Mouse (Mus musculus): ENCODE measurements around the gene Fam71f1. TPM values are rescaled to one million over a fixed set of nuclear protein-coding genes. Genes with fewer than 3 reads are reported as not detected.

The Fam71f1 gene
- total and polyA plus RNA-seq, 3 experiments: 0.16 TPM; not detected in 2

GRCm38 (mm10) chr6:29280671-29281070, 38.3 kb upstream of the Fam71f1 start:
- ATAC-seq (ENCODE audit: extremely low read depth, insufficient number of reproducible peaks, low FRiP score, poor library complexity, severe bottlenecking): no peak
- DNase-seq (ENCODE audit: low spot score): no peak
- Histone ChIP-seq H3K27me3 (ENCODE audit: insufficient read depth, low read length) (peaks cover 8% of the 10 kb centered on the region), H3K4me3 (ENCODE audit: low read depth, low read length) (no peak overlapping the region), H3K36me3 (replicated peaks) (peaks cover 22% of the 10 kb centered on the region), H3K9me3 (replicated peaks) (no peaks in the 10 kb centered on the region), H3K4me1 (ENCODE audit: insufficient read depth, low read depth, low read length) (peaks cover 4% of the 10 kb centered on the region)
- TF ChIP-seq GATA2 (IDR thresholded peaks at IDR 0.05; ENCODE audit: borderline replicate concordance, low read depth, low read length) (no peak), POLR2AphosphoS5 (IDR thresholded peaks at IDR 0.05; ENCODE audit: insufficient replicate concordance, low read depth, low read length) (no peak), GATA1 (IDR thresholded peaks at IDR 0.05; ENCODE audit: borderline replicate concordance, low read length) (no peak), TAL1 (conservative IDR thresholded peaks at IDR 0.05; ENCODE audit: low read depth, low read length) (no peak), CTCF (IDR thresholded peaks at IDR 0.05; ENCODE audit: low read depth, low read length) (no peak)

- DNase-seq (ENCODE audit: low spot score) (no peak), ATAC-seq (ENCODE audit: extremely low read depth, insufficient number of reproducible peaks, low FRiP score, poor library complexity, severe bottlenecking) (no peak)
- Histone ChIP-seq H3K4me3 (ENCODE audit: low read depth, low read length) (no peak overlapping the region), H3K36me3 (replicated peaks) (no peaks in the 10 kb centered on the region), H3K27me3 (ENCODE audit: insufficient read depth, low read length) (peaks cover 18% of the 10 kb centered on the region), H3K4me1 (ENCODE audit: insufficient read depth, low read depth, low read length) (no peaks in the 10 kb centered on the region), H3K9me3 (replicated peaks) (no peaks in the 10 kb centered on the region)
- TF ChIP-seq GATA1 (IDR thresholded peaks at IDR 0.05; ENCODE audit: borderline replicate concordance, low read length): no peak
- no peak for TF ChIP-seq TAL1 (conservative IDR thresholded peaks at IDR 0.05; ENCODE audit: low read depth, low read length)
- no peak for TF ChIP-seq CTCF (IDR thresholded peaks at IDR 0.05; ENCODE audit: low read depth, low read length)
- TF ChIP-seq GATA2 (IDR thresholded peaks at IDR 0.05; ENCODE audit: borderline replicate concordance, low read depth, low read length): no peak
- TF ChIP-seq POLR2AphosphoS5 (IDR thresholded peaks at IDR 0.05; ENCODE audit: insufficient replicate concordance, low read depth, low read length): no peak
Observed at GRCm38 (mm10) chr6:29286870-29287269, 32.1 kb upstream of the Fam71f1 start.

- DNase-seq (ENCODE audit: low spot score): no peak
- Histone ChIP-seq H3K27me3 (ENCODE audit: insufficient read depth, low read length) (peaks cover 18% of the 10 kb centered on the region), H3K4me3 (ENCODE audit: low read depth, low read length) (no peak overlapping the region), H3K9me3 (replicated peaks) (no peaks in the 10 kb centered on the region), H3K36me3 (replicated peaks) (no peaks in the 10 kb centered on the region), H3K4me1 (ENCODE audit: insufficient read depth, low read depth, low read length) (no peaks in the 10 kb centered on the region)
- TF ChIP-seq GATA2 (IDR thresholded peaks at IDR 0.05; ENCODE audit: borderline replicate concordance, low read depth, low read length) (no peak), POLR2AphosphoS5 (IDR thresholded peaks at IDR 0.05; ENCODE audit: insufficient replicate concordance, low read depth, low read length) (no peak), GATA1 (IDR thresholded peaks at IDR 0.05; ENCODE audit: borderline replicate concordance, low read length) (no peak), CTCF (IDR thresholded peaks at IDR 0.05; ENCODE audit: low read depth, low read length) (no peak), TAL1 (conservative IDR thresholded peaks at IDR 0.05; ENCODE audit: low read depth, low read length) (no peak)
- ATAC-seq (ENCODE audit: extremely low read depth, insufficient number of reproducible peaks, low FRiP score, poor library complexity, severe bottlenecking): no peak
Observed at GRCm38 (mm10) chr6:29287481-29287880, 31.5 kb upstream of the Fam71f1 start.

- DNase-seq (ENCODE audit: low spot score) (no peak), ATAC-seq (ENCODE audit: extremely low read depth, insufficient number of reproducible peaks, low FRiP score, poor library complexity, severe bottlenecking) (no peak)
- H3K36me3 ChIP-seq (replicated peaks): no peaks in the 10 kb centered on the region
- H3K4me3 ChIP-seq (ENCODE audit: low read depth, low read length): no peak overlapping the region
- TF ChIP-seq GATA1 (IDR thresholded peaks at IDR 0.05; ENCODE audit: borderline replicate concordance, low read length) (no peak), GATA2 (IDR thresholded peaks at IDR 0.05; ENCODE audit: borderline replicate concordance, low read depth, low read length) (no peak), CTCF (IDR thresholded peaks at IDR 0.05; ENCODE audit: low read depth, low read length) (no peak), POLR2AphosphoS5 (IDR thresholded peaks at IDR 0.05; ENCODE audit: insufficient replicate concordance, low read depth, low read length) (no peak), TAL1 (conservative IDR thresholded peaks at IDR 0.05; ENCODE audit: low read depth, low read length) (no peak)
- H3K4me1 ChIP-seq (ENCODE audit: insufficient read depth, low read depth, low read length): no peaks in the 10 kb centered on the region
- H3K27me3 ChIP-seq (ENCODE audit: insufficient read depth, low read length): peaks cover 14% of the 10 kb centered on the region
- H3K9me3 ChIP-seq (replicated peaks): no peaks in the 10 kb centered on the region
Observed at GRCm38 (mm10) chr6:29287944-29288343, 31.0 kb upstream of the Fam71f1 start.

- Histone ChIP-seq H3K4me3 (ENCODE audit: low read depth, low read length) (no peak overlapping the region), H3K27me3 (ENCODE audit: insufficient read depth, low read length) (peaks cover 10% of the 10 kb centered on the region), H3K4me1 (ENCODE audit: insufficient read depth, low read depth, low read length) (no peaks in the 10 kb centered on the region), H3K9me3 (replicated peaks) (no peaks in the 10 kb centered on the region), H3K36me3 (replicated peaks) (no peaks in the 10 kb centered on the region)
- TF ChIP-seq GATA1 (IDR thresholded peaks at IDR 0.05; ENCODE audit: borderline replicate concordance, low read length): no peak
- TF ChIP-seq GATA2 (IDR thresholded peaks at IDR 0.05; ENCODE audit: borderline replicate concordance, low read depth, low read length): no peak
- no peak for TF ChIP-seq POLR2AphosphoS5 (IDR thresholded peaks at IDR 0.05; ENCODE audit: insufficient replicate concordance, low read depth, low read length)
- no peak for TF ChIP-seq TAL1 (conservative IDR thresholded peaks at IDR 0.05; ENCODE audit: low read depth, low read length)
- no peak for TF ChIP-seq CTCF (IDR thresholded peaks at IDR 0.05; ENCODE audit: low read depth, low read length)
- DNase-seq (ENCODE audit: low spot score): no peak
- no peak for ATAC-seq (ENCODE audit: extremely low read depth, insufficient number of reproducible peaks, low FRiP score, poor library complexity, severe bottlenecking)
Observed at GRCm38 (mm10) chr6:29288651-29289050, 30.3 kb upstream of the Fam71f1 start.

DNA sequence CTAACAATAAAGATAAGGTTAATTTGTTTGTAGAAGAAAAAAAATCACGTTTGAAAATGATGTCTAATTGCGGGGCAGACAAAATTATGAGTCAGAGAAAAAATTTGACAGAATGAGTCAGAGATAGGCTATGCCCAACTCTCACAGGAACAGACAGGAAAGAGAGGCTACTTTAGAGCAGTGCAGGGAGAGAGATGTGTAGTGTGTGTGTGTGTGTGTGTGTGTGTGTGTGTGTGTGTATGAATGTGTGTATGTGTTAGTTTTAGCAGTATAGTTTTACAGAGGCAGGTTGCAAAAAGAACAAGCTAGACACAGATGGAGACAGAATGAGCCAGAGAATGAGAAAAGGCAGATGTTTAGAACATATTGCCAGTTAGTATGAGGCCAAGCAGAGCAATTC, 19.8 kb upstream of the Fam71f1 start:
- Histone ChIP-seq H3K27me3 (ENCODE audit: insufficient read depth, low read length) (peaks cover 11% of the 10 kb centered on the region), H3K4me3 (ENCODE audit: low read depth, low read length) (no peak overlapping the region), H3K36me3 (replicated peaks) (no peaks in the 10 kb centered on the region), H3K9me3 (replicated peaks) (no peaks in the 10 kb centered on the region), H3K4me1 (ENCODE audit: insufficient read depth, low read depth, low read length) (no peaks in the 10 kb centered on the region)
- TF ChIP-seq GATA1 (IDR thresholded peaks at IDR 0.05; ENCODE audit: borderline replicate concordance, low read length) (no peak), GATA2 (IDR thresholded peaks at IDR 0.05; ENCODE audit: borderline replicate concordance, low read depth, low read length) (no peak), TAL1 (conservative IDR thresholded peaks at IDR 0.05; ENCODE audit: low read depth, low read length) (no peak), CTCF (IDR thresholded peaks at IDR 0.05; ENCODE audit: low read depth, low read length) (no peak), POLR2AphosphoS5 (IDR thresholded peaks at IDR 0.05; ENCODE audit: insufficient replicate concordance, low read depth, low read length) (no peak)
- no peak for ATAC-seq (ENCODE audit: extremely low read depth, insufficient number of reproducible peaks, low FRiP score, poor library complexity, severe bottlenecking)
- DNase-seq (ENCODE audit: low spot score): no peak
